Mouse (Mus musculus) heart, postnatal 10 days (tissue): ENCODE data around the gene Nxnl1. TPM values are rescaled to one million over a fixed set of nuclear protein-coding genes. Genes with fewer than 3 reads are reported as not detected.
"Not testable (repeated sequence)": the region's sequence is repeated elsewhere in the genome, so short reads cannot be mapped to it uniquely, and the experiment has no call there.

Experiments
- DNase-seq, 2 experiments: peaks; one replicate each; pipeline ENCODE4 v3.0.0; 2021
- intact Hi-C: fragments of 180-260 bp; cut with DNase I; formaldehyde crosslinking; loops from one replicate; pipeline ENCODE4 v1.15.1; 2025
- total RNA-seq, 2 experiments: library from RNA; stranded (reverse); gene quantifications; 2 replicates each; pipeline ENCODE4 v1.2.3; 2021

The Nxnl1 gene
- total RNA-seq, 2 experiments from 2014 or later, result 0.12 TPM; not detected in 1

GRCm38 (mm10) chr8:71525226-71526050 is 41.0 kb downstream of the Nxnl1 start, which contains the start of gene Ccdc194:
Gene Ccdc194, minus strand, starts transcription at chr8:71525711.
- intact Hi-C loops, result no loop called here
- DNase-seq, result no peak

DNA sequence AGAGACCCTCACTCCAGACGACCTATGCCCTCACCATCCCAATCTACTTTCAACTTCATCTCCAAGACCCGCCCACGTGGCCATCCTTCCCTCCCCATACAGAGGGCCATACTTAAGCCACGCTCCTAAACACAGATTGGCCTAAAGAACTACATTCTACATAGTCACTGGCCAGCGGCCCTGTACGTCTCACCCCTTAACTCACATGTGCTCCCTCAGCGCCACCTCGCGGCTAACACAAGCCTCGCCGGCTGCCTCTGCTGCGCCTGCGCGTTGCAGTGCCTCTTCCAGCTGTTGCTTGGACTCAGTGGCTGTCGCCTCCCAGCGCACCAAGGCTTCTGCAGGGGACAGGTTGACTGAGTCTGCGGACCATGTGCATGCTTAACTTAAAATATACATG is 44.8 kb downstream of the Nxnl1 start:
- intact Hi-C loops, result loop anchor here (1.0 to 5.0 kb wide), 2 partner anchors 34 to 80 kb away; partner anchors contain the start of genes Ano8 and Gtpbp3
- DNase-seq, result peak; percentile 98 to 99

GRCm38 (mm10) chr8:71519037-71519825 is 47.2 kb downstream of the Nxnl1 start:
- peak; percentile 79 to 82 for DNase-seq
- intact Hi-C loops, result not testable (repeated sequence)

DNA sequence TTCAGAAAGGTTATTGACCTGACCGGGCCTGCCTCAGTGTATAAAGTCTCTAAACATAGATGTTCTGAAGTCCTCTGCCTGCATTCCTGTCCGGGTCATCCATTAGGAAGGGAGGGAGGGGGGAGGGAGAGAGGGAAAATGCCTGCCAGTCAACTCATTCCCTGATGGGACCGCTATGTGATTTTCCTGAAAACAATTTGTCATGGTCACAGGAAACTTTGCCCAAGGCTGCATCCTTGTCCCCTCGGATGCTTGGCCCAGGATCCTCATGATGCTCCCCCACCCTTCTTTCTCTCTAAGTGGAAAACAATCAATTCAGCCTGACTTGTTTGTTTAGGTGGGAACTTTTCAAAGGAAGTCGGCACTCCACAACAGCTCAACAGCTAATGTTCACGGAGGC is 49.6 kb downstream of the Nxnl1 start:
- no peak for DNase-seq
- intact Hi-C loops, result loop anchor here (1.0 kb wide), 1 partner anchor 21 kb away; no protein-coding TSS in a partner anchor

GRCm38 (mm10) chr8:71515043-71515442 is 51.4 kb downstream of the Nxnl1 start:
- intact Hi-C loops, result no loop called here
- no peak for DNase-seq

GRCm38 (mm10) chr8:71513018-71513754 is 53.2 kb downstream of the Nxnl1 start:
- intact Hi-C loops, result no loop called here
- DNase-seq, result no peak

GRCm38 (mm10) chr8:71511644-71512043 is 54.8 kb downstream of the Nxnl1 start, which contains the start of gene Plvap:
Gene Plvap, minus strand, starts transcription at chr8:71511752.
- intact Hi-C loops, result no loop called here
- DNase-seq, result no peak

Other genes starting within 250 kb of the Nxnl1 start
- 100 to 1,000 TPM; 110 to 116 TPM for gene Use1, start 199.8 kb downstream of the Nxnl1 start, total RNA-seq
- gene Ocel1, start 195.3 kb downstream of the Nxnl1 start, total RNA-seq, result 10 to 100 TPM; 10.8 to 11.3 TPM
- gene Nr2f6, start 184.6 kb downstream of the Nxnl1 start, total RNA-seq, result 10 to 100 TPM; 57.8 to 60.1 TPM
- 10 to 100 TPM; 38.0 to 42.7 TPM for gene Ushbp1, start 170.8 kb downstream of the Nxnl1 start, total RNA-seq
- gene Babam1, start 169.7 kb downstream of the Nxnl1 start, total RNA-seq, result 10 to 100 TPM; 65.1 to 65.7 TPM
- gene Ankle1, start 160.6 kb downstream of the Nxnl1 start, total RNA-seq, result 1 to 10 TPM; 2.8 to 3.4 TPM
- gene Abhd8, start 102.9 kb downstream of the Nxnl1 start, total RNA-seq, result 10 to 100 TPM; 31.7 to 34.6 TPM
- gene Mrpl34, start 101.6 kb downstream of the Nxnl1 start, total RNA-seq, result 100 to 1,000 TPM; 103 to 116 TPM
- 10 to 100 TPM; 37.8 to 39.1 TPM for gene Dda1, start 97.4 kb downstream of the Nxnl1 start, total RNA-seq
- gene Ano8, start 80.6 kb downstream of the Nxnl1 start, total RNA-seq, result 10 to 100 TPM; 14.6 to 15.3 TPM
- 10 to 100 TPM; 19.7 to 22.1 TPM for gene Gtpbp3, start 78.5 kb downstream of the Nxnl1 start, total RNA-seq
- gene Plvap, start 54.8 kb downstream of the Nxnl1 start, total RNA-seq, result 10 to 100 TPM; 21.8 to 22.0 TPM
- under 1 TPM in 1 of 2 experiments, not detected in 1; 0.17 TPM for gene Ccdc194, start 40.9 kb downstream of the Nxnl1 start, total RNA-seq
- 10 to 100 TPM; 13.0 to 13.5 TPM for gene Bst2, start 29.1 kb downstream of the Nxnl1 start, total RNA-seq
- gene Mvb12a, start 23.7 kb downstream of the Nxnl1 start, total RNA-seq, result 10 to 100 TPM; 30.2 to 32.5 TPM
- gene Tmem221, start 7.7 kb downstream of the Nxnl1 start, total RNA-seq, result under 1 TPM in 1 of 2 experiments, not detected in 1; 0.27 TPM
- 100 to 1,000 TPM; 118 to 120 TPM for gene Slc27a1, start 2.3 kb upstream of the Nxnl1 start, total RNA-seq
- 10 to 100 TPM; 78.8 to 87.3 TPM for gene Pgls, start 25.6 kb upstream of the Nxnl1 start, total RNA-seq
- gene Fam129c, start 31.0 kb upstream of the Nxnl1 start, total RNA-seq, result 1 to 10 TPM in 1 of 2 experiments, under 1 TPM in 1; 0.81 to 1.3 TPM
- 10 to 100 TPM; 46.3 to 54.9 TPM for gene Colgalt1, start 44.4 kb upstream of the Nxnl1 start, total RNA-seq
- gene Unc13a, start 105.2 kb upstream of the Nxnl1 start, total RNA-seq, result 1 to 10 TPM; 1.1 to 1.5 TPM
- 10 to 100 TPM; 14.3 to 15.0 TPM for gene Jak3, start 109.7 kb upstream of the Nxnl1 start, total RNA-seq
- 1 to 10 TPM; 5.1 to 5.4 TPM for gene Insl3, start 122.6 kb upstream of the Nxnl1 start, total RNA-seq
- gene B3gnt3, start 135.2 kb upstream of the Nxnl1 start, total RNA-seq, result 10 to 100 TPM; 12.0 to 12.2 TPM
- 1 to 10 TPM; 1.3 to 2.4 TPM for gene Fcho1, start 159.1 kb upstream of the Nxnl1 start, total RNA-seq